Mouse (Mus musculus): ENCODE measurements around the gene Sik2. TPM values are rescaled to one million over a fixed set of nuclear protein-coding genes. Genes with fewer than 3 reads are reported as not detected.
A peak's percentile ranks its signal among the peaks of the same experiment; 100 is the strongest.

Sik2 gene
- polyA plus RNA-seq, 1 experiment from 2014 or later = 15.5 TPM

GRCm38 (mm10) chr9:51026952-51027351, 18.1 kb upstream of the Sik2 start:
- H3K27me3 ChIP-seq (ENCODE audit: insufficient read depth, low read length) = no peaks in the 10 kb centered on the region
- no peak overlapping the region for H3K4me2 ChIP-seq (replicated peaks; ENCODE audit: low read depth, low read length)
- ATAC-seq (ENCODE audit: low FRiP score, low TSS enrichment) = no peak
- H3K9me3 ChIP-seq (ENCODE audit: low read length) = no peaks in the 10 kb centered on the region
- H3K27ac ChIP-seq (ENCODE audit: low read length) = no peak overlapping the region
- H3K4me3 ChIP-seq (ENCODE audit: low read length) = no peak overlapping the region
- no peaks in the 10 kb centered on the region for H3K36me3 ChIP-seq (ENCODE audit: insufficient read depth, low read length)
- H3K9ac ChIP-seq (replicated peaks; ENCODE audit: low read length) = no peak overlapping the region
- 91% methylated on average over 1 of the region's 1 CpGs for WGBS
- no peaks in the 10 kb centered on the region for H3K4me1 ChIP-seq (ENCODE audit: insufficient read depth, low read length)

- WGBS = 83% methylated on average over 4 of the region's 4 CpGs
- no peaks in the 10 kb centered on the region for H3K9me3 ChIP-seq (ENCODE audit: low read length)
- no peaks in the 10 kb centered on the region for H3K27me3 ChIP-seq (ENCODE audit: insufficient read depth, low read length)
- H3K4me2 ChIP-seq (replicated peaks; ENCODE audit: low read depth, low read length) = no peak overlapping the region
- ATAC-seq (ENCODE audit: low FRiP score, low TSS enrichment) = no peak
- H3K9ac ChIP-seq (replicated peaks; ENCODE audit: low read length) = no peak overlapping the region
- no peaks in the 10 kb centered on the region for H3K36me3 ChIP-seq (ENCODE audit: insufficient read depth, low read length)
- H3K4me1 ChIP-seq (ENCODE audit: insufficient read depth, low read length) = no peaks in the 10 kb centered on the region
- H3K27ac ChIP-seq (ENCODE audit: low read length) = no peak overlapping the region
- H3K4me3 ChIP-seq (ENCODE audit: low read length) = no peak overlapping the region
Observed at GRCm38 (mm10) chr9:51021123-51021795, 12.4 kb upstream of the Sik2 start.

GRCm38 (mm10) chr9:51020351-51020750, 11.5 kb upstream of the Sik2 start:
- WGBS = 63% methylated on average over 3 of the region's 3 CpGs
- Histone ChIP-seq H3K36me3 (ENCODE audit: insufficient read depth, low read length) (no peaks in the 10 kb centered on the region), H3K9me3 (ENCODE audit: low read length) (no peaks in the 10 kb centered on the region), H3K4me3 (ENCODE audit: low read length) (no peak overlapping the region), H3K4me2 (replicated peaks; ENCODE audit: low read depth, low read length) (no peak overlapping the region), H3K4me1 (ENCODE audit: insufficient read depth, low read length) (no peaks in the 10 kb centered on the region), H3K9ac (replicated peaks; ENCODE audit: low read length) (no peak overlapping the region), H3K27me3 (ENCODE audit: insufficient read depth, low read length) (no peaks in the 10 kb centered on the region), H3K27ac (ENCODE audit: low read length) (no peak overlapping the region)
- ATAC-seq (ENCODE audit: low FRiP score, low TSS enrichment) = no peak

- no peaks in the 10 kb centered on the region for H3K27me3 ChIP-seq (ENCODE audit: insufficient read depth, low read length)
- no peak for ATAC-seq (ENCODE audit: low FRiP score, low TSS enrichment)
- WGBS = 80% methylated on average over 7 of the region's 7 CpGs
- no peak overlapping the region for H3K9ac ChIP-seq (replicated peaks; ENCODE audit: low read length)
- no peak overlapping the region for H3K27ac ChIP-seq (ENCODE audit: low read length)
- no peaks in the 10 kb centered on the region for H3K36me3 ChIP-seq (ENCODE audit: insufficient read depth, low read length)
- no peaks in the 10 kb centered on the region for H3K9me3 ChIP-seq (ENCODE audit: low read length)
- H3K4me3 ChIP-seq (ENCODE audit: low read length) = no peak overlapping the region
- no peaks in the 10 kb centered on the region for H3K4me1 ChIP-seq (ENCODE audit: insufficient read depth, low read length)
- H3K4me2 ChIP-seq (replicated peaks; ENCODE audit: low read depth, low read length) = no peak overlapping the region
Observed at GRCm38 (mm10) chr9:51019670-51020069, 10.8 kb upstream of the Sik2 start.

GRCm38 (mm10) chr9:51015732-51016131, 6.9 kb upstream of the Sik2 start:
- Histone ChIP-seq H3K9me3 (ENCODE audit: low read length) (no peaks in the 10 kb centered on the region), H3K4me1 (ENCODE audit: insufficient read depth, low read length) (no peaks in the 10 kb centered on the region), H3K4me2 (replicated peaks; ENCODE audit: low read depth, low read length) (no peak overlapping the region), H3K36me3 (ENCODE audit: insufficient read depth, low read length) (no peaks in the 10 kb centered on the region), H3K4me3 (ENCODE audit: low read length) (no peak overlapping the region), H3K9ac (replicated peaks; ENCODE audit: low read length) (no peak overlapping the region), H3K27me3 (ENCODE audit: insufficient read depth, low read length) (no peaks in the 10 kb centered on the region), H3K27ac (ENCODE audit: low read length) (no peak overlapping the region)
- no peak for ATAC-seq (ENCODE audit: low FRiP score, low TSS enrichment)
- WGBS = 41% methylated on average over 4 of the region's 4 CpGs

- WGBS = 80% methylated on average over 1 of the region's 1 CpGs
Observed at GRCm38 (mm10) chr9:51013644-51014043, 4.8 kb upstream of the Sik2 start.

GRCm38 (mm10) chr9:51009656-51009950, 730 bp upstream of the Sik2 start:
- Histone ChIP-seq H3K27me3 (ENCODE audit: insufficient read depth, low read length) (no peaks in the 10 kb centered on the region), H3K27ac (ENCODE audit: low read length) (no peak overlapping the region), H3K9me3 (ENCODE audit: low read length) (no peaks in the 10 kb centered on the region), H3K9ac (replicated peaks; ENCODE audit: low read length) (peak overlapping the region; percentile 59; the same call in 1 of the 2 replicates), H3K4me3 (ENCODE audit: low read length) (peak overlapping the region; percentile 40), H3K36me3 (ENCODE audit: insufficient read depth, low read length) (no peaks in the 10 kb centered on the region), H3K4me2 (replicated peaks; ENCODE audit: low read depth, low read length) (peak overlapping the region; percentile 69), H3K4me1 (ENCODE audit: insufficient read depth, low read length) (peaks cover 11% of the 10 kb centered on the region)
- WGBS = 7% methylated on average over 6 of the region's 6 CpGs
- no peak for ATAC-seq (ENCODE audit: low FRiP score, low TSS enrichment)

More at GRCm38 (mm10) chr9:51013644-51014043, 4.8 kb upstream of the Sik2 start:
- Histone ChIP-seq H3K4me1 (ENCODE audit: insufficient read depth, low read length) (peaks cover 3% of the 10 kb centered on the region; the same call in 1 of the 2 replicates), H3K27ac (ENCODE audit: low read length) (no peak overlapping the region), H3K27me3 (ENCODE audit: insufficient read depth, low read length) (no peaks in the 10 kb centered on the region), H3K9ac (replicated peaks; ENCODE audit: low read length) (no peak overlapping the region), H3K36me3 (ENCODE audit: insufficient read depth, low read length) (no peaks in the 10 kb centered on the region), H3K4me2 (replicated peaks; ENCODE audit: low read depth, low read length) (no peak overlapping the region), H3K9me3 (ENCODE audit: low read length) (no peaks in the 10 kb centered on the region), H3K4me3 (ENCODE audit: low read length) (no peak overlapping the region)
- no peak for ATAC-seq (ENCODE audit: low FRiP score, low TSS enrichment)

GRCm38 (mm10) chr9:51008068-51008840, 619 bp downstream of the Sik2 start:
- Histone ChIP-seq H3K9me3 (ENCODE audit: low read length) (no peaks in the 10 kb centered on the region), H3K36me3 (ENCODE audit: insufficient read depth, low read length) (no peaks in the 10 kb centered on the region), H3K4me3 (ENCODE audit: low read length) (peak overlapping the region; percentile 94), H3K9ac (replicated peaks; ENCODE audit: low read length) (peak overlapping the region; percentile 92), H3K27me3 (ENCODE audit: insufficient read depth, low read length) (no peaks in the 10 kb centered on the region), H3K27ac (ENCODE audit: low read length) (peak overlapping the region; percentile 92), H3K4me1 (ENCODE audit: insufficient read depth, low read length) (peaks cover 11% of the 10 kb centered on the region), H3K4me2 (replicated peaks; ENCODE audit: low read depth, low read length) (peak overlapping the region; percentile 91)
- peak; percentile 50 for ATAC-seq (ENCODE audit: low FRiP score, low TSS enrichment)
- under 1% methylated on average over 52 of the region's 65 CpGs for WGBS

GRCm38 (mm10) chr9:51007726-51008067, 1.2 kb downstream of the Sik2 start:
- Histone ChIP-seq H3K36me3 (ENCODE audit: insufficient read depth, low read length) (no peaks in the 10 kb centered on the region), H3K9me3 (ENCODE audit: low read length) (no peaks in the 10 kb centered on the region), H3K27ac (ENCODE audit: low read length) (no peak overlapping the region), H3K27me3 (ENCODE audit: insufficient read depth, low read length) (no peaks in the 10 kb centered on the region), H3K4me1 (ENCODE audit: insufficient read depth, low read length) (peaks cover 11% of the 10 kb centered on the region), H3K4me2 (replicated peaks; ENCODE audit: low read depth, low read length) (peak overlapping the region; percentile 91), H3K4me3 (ENCODE audit: low read length) (peak overlapping the region; percentile 94), H3K9ac (replicated peaks; ENCODE audit: low read length) (peak overlapping the region; percentile 92)
- WGBS = 15% methylated on average over 10 of the region's 10 CpGs
- ATAC-seq (ENCODE audit: low FRiP score, low TSS enrichment) = no peak

GRCm38 (mm10) chr9:51006846-51007245, 2.0 kb downstream of the Sik2 start:
- Histone ChIP-seq H3K9me3 (ENCODE audit: low read length) (no peaks in the 10 kb centered on the region), H3K9ac (replicated peaks; ENCODE audit: low read length) (no peak overlapping the region), H3K4me3 (ENCODE audit: low read length) (no peak overlapping the region), H3K27me3 (ENCODE audit: insufficient read depth, low read length) (no peaks in the 10 kb centered on the region), H3K4me2 (replicated peaks; ENCODE audit: low read depth, low read length) (no peak overlapping the region), H3K4me1 (ENCODE audit: insufficient read depth, low read length) (peaks cover 11% of the 10 kb centered on the region), H3K27ac (ENCODE audit: low read length) (no peak overlapping the region), H3K36me3 (ENCODE audit: insufficient read depth, low read length) (no peaks in the 10 kb centered on the region)
- 6% methylated on average over 4 of the region's 4 CpGs for WGBS
- ATAC-seq (ENCODE audit: low FRiP score, low TSS enrichment) = no peak
